Mouse (Mus musculus) naive thymus-derived CD4-positive, alpha-beta T cell, adult 5 months (primary cell): ENCODE data around the gene Rela. TPM values are rescaled to one million over a fixed set of nuclear protein-coding genes. Genes with fewer than 3 reads are reported as not detected.

Experiments used
- polyA plus RNA-seq: library from polyadenylated mRNA; unstranded; fragments of 100-300 nt; shearing (Covaris generic); gene quantifications from one replicate; pipeline ENCODE4 v1.2.1, GENCODE M21; 2017

Rela gene
- polyA plus RNA-seq: 221 TPM

DNA sequence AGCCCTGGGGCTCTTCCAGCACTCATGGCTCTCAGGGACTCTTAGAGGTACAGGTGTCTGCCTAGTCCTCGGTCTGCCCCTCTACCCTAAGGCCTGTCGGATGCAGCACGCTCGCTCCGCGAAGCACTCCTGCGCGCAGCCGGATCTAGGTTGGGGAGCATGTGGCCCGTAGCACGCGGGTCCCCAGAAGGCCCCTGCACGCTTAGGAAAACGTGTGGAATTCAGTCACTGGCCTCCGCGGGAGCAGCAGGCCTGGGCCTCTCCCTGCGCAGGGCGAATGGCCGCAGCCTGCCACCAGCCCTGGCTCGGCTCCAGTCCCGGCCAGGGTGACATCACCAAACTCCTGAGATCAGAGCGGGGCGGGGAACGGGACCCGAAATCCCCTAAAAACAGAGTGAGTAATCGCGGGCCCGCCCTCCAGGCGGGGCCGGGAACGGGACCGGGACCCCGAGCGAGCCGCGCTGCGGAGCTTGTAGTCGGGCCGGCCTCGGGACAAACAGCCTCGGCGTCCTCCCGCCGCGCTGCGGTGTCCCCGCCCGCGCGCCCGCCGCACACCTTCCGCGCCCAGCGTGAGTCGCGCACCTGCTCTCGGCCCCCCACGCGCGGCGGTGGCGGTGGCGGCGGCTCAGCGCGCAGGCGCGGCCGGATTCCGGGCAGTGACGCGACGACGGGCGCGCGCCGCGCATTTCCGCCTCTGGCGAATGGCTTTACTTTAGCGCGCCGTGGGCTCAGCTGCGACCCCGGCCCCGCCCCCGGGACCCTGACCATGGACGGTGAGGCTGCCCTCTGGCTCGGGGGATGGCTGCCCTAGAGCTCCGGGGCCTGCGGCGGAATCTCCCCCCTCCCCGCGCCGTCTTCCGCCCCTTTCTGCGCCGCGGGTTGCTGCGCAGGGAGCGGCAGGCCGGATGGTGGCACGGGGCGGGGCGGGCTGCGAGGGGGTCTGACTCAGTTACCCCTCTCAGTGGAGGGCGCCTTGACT lies at the start of gene Rela:
Gene Rela, plus strand, starts transcription at position 415 of the 979 bp plus-strand sequence.

DNA sequence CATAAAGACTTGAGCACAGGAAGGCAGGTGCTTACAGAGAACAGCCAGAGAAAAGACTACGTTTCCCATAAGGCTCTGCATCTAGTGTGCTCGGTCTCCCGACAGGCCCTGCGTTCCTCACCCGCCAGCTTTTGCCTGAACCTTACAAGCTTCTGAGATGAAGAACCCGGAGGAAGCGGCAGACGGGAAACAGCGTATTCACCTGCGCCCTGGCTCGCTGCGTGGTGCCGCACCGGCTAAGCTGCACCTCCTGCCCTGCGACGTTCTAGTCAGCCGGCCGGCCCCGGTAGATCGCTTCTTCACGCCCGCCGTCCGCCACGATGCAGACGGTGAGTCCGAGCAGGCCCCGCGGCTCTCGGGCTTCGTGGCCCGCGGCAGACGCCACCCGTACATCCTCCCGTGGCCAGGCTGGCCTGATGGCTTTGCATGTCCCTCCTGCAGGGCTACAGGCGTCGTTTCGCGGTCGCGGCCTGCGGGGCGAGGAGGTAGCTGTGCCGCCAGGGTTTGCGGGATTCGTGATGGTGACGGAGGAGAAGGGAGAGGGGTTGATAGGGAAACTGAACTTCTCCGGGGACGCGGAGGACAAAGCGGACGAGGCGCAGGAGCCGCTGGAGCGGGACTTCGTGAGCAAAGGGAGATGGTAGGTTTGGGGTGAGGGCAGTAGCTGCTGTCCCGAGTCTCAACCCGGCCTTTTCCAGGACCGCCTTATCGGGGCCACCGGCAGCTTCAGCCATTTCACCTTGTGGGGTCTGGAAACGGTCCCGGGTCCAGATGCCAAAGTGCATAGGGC lies 35.3 kb upstream of the Rela start, which contains the start of gene Rnaseh2c:
Gene Rnaseh2c, plus strand, starts transcription at position 122 of the 790 bp plus-strand sequence.

DNA sequence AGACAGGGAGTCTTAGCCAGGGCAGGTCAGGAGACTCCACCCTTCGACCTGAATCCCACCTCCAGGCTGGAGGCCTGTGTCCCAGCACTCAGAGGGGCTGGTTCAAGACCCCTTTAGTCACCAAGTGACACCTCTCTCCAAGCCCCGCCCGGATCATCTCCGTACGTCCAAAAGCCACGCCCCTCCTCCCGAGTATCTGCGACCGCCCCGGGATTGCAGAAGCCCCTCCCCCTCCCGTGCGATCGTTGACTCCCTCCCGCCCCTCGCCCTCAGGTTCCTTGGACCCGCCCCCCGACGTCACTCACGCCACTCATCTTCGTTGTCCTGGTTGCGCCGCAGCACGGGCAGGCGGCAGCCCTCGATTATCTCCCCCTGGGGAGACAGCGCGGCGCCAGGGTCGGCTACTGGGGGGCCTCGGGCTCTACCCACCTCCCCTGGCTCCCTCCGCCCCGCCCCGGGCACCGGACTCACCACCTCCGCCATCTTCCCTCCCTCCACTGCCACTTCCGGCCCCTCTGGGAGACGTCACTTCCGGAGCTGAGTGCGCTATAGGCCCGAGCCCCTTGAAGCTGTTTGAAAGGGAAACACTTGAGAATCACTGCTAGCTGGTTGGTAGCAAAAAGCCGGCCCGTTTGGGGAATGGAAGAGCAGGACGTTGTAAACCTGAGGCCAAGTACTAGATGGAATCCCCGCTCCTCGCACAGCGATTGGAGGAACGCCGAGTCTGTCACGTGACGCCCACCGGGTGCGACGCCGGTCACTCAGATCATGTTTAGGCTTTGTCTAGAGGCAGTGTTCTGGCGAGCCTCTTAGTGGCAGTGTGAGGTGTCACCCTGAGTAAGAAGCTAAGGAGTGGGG lies 27.5 kb upstream of the Rela start, which contains the start of gene Kat5:
Gene Kat5, minus strand, starts transcription at position 691 of the 858 bp plus-strand sequence.

DNA sequence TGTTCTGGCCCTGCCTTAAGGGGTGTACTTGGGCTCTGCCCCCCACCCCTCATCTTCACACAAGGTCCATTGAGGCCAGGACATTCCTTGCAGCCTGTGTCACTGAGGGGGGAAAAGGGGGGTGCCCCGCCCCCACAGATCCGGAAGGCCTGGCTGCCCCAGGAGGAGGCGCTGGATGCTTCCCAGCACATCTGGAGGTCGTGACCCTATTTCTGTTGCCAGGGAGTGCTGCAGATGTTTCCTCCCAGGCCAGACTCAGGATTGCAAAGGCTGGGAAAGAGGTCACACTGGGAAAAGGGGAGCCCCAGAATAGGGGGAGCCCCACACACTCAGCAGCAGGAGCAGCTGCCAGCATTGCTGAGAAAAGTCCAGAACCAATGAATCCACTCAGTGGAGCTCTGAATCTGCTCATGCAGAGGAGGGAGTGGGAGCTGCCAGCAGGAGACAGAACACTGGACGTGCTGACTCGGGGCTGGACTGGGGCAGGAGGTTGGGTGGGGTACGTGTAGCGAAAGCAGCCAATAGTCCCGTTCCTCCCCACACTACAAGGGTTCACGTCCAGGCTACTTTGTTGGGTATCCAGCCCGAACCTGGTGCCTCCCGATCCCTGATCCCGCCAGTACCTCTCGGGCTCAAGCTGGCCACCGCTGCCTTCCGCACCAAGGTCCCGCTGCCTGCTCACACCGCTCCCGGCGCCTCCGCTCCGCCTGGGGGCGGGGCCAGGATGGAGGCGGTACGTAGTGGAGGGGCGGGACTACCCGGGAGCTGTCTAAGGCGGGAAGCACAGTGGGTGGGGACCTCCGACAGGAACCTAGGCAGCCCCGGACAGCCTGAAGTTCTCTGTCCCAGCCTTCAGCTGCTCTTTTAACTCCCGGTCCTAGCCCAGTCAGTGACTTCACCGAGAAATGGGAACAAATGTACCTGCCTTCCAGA lies 26.0 kb downstream of the Rela start, which contains the start of gene Sipa1:
Gene Sipa1, minus strand, starts transcription at position 727 of the 933 bp plus-strand sequence.

DNA sequence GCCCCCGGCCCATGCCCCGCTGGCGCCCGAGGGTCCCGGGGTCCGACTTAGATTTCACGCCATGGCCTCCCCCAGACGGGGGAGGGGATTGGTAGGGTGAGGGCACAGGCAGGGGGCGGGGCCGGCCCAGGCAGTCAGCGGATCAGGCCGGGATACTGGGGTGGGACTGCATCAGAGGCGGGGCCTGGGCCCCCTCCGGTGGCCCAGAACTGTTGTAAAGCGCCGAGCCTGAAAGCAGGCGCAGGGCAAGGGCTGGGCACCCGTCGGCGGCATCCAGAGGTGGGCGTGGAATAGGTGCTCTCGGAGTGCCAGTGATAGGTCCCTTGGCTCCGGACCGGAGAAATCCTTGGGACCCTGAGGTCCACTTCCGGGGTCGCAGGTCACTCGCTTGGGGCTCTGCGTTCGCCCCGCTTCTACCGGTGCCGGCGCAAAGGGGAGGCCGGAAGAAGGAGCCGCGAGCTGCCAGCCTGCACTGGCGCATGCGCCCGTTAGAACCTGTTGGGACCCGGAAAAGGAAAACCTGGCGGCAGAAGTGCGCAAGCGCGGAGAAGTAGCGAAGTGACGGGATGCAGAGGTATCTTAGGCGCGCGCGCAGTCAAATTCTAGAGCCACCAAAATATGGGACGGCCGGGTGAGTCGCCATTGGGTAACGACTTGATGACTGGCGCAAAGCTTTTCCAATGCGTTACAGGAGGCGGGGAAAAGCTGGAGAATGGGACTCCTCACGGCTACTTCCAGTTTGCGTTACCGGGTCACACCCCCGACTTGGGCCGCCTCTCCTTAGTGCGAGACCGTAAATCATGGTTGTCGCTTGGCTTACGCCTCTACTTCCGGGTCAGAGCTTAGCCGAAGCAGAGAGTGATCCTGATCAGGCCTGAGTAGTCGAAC lies 51.2 kb downstream of the Rela start, which contains the start of the genes Map3k11 and Pcnx3:
Gene Map3k11, plus strand, starts transcription at position 543 of the 888 bp plus-strand sequence.
Gene Pcnx3, minus strand, starts transcription at position 709 of the 888 bp plus-strand sequence.

Other genes with a start within 250 kb of the Rela start
- gene Sart1, start 248.8 kb upstream of the Rela start, polyA plus RNA-seq: 303 TPM
- gene Tsga10ip, start 235.0 kb upstream of the Rela start, polyA plus RNA-seq: 2.2 TPM
- gene Drap1, start 212.5 kb upstream of the Rela start, polyA plus RNA-seq: 195 TPM
- gene AI837181, start 212.3 kb upstream of the Rela start, polyA plus RNA-seq: 35.8 TPM
- not detected for gene Fosl1, start 189.9 kb upstream of the Rela start, polyA plus RNA-seq
- 7.4 TPM for gene Ccdc85b, start 179.6 kb upstream of the Rela start, polyA plus RNA-seq
- 75.8 TPM for gene Fibp, start 176.9 kb upstream of the Rela start, polyA plus RNA-seq
- 75.3 TPM for gene Ctsw, start 169.0 kb upstream of the Rela start, polyA plus RNA-seq
- 0.81 TPM for gene Efemp2, start 163.5 kb upstream of the Rela start, polyA plus RNA-seq
- 45.4 TPM for gene Mus81, start 149.1 kb upstream of the Rela start, polyA plus RNA-seq
- gene Cfl1, start 147.0 kb upstream of the Rela start, polyA plus RNA-seq: 2,727 TPM
- not detected for gene 1700020D05Rik, start 133.7 kb upstream of the Rela start, polyA plus RNA-seq
- 3.7 TPM for gene Snx32, start 126.9 kb upstream of the Rela start, polyA plus RNA-seq
- not detected for gene Ovol1, start 76.8 kb upstream of the Rela start, polyA plus RNA-seq
- gene Ap5b1, start 69.5 kb upstream of the Rela start, polyA plus RNA-seq: 8.4 TPM
- gene Rnaseh2c, start 35.6 kb upstream of the Rela start, polyA plus RNA-seq: 94.3 TPM
- gene Kat5, start 27.2 kb upstream of the Rela start, polyA plus RNA-seq: 78.7 TPM
- 178 TPM for gene Sipa1, start 26.2 kb downstream of the Rela start, polyA plus RNA-seq
- gene Map3k11, start 51.3 kb downstream of the Rela start, polyA plus RNA-seq: 53.1 TPM
- gene Pcnx3, start 51.4 kb downstream of the Rela start, polyA plus RNA-seq: 58.4 TPM
- 0.46 TPM for gene Kcnk7, start 66.9 kb downstream of the Rela start, polyA plus RNA-seq
- 20.2 TPM for gene Ehbp1l1, start 88.8 kb downstream of the Rela start, polyA plus RNA-seq
- gene Fam89b, start 92.2 kb downstream of the Rela start, polyA plus RNA-seq: 57.4 TPM
- not detected for gene Ltbp3, start 103.4 kb downstream of the Rela start, polyA plus RNA-seq
- gene Scyl1, start 133.9 kb downstream of the Rela start, polyA plus RNA-seq: 65.2 TPM
- 168 TPM for gene Frmd8, start 237.8 kb downstream of the Rela start, polyA plus RNA-seq
- 15.7 TPM for gene Slc25a45, start 240.3 kb downstream of the Rela start, polyA plus RNA-seq